Mouse (Mus musculus): ENCODE data around the gene Lpin1. TPM values are rescaled to one million over a fixed set of nuclear protein-coding genes. Genes with fewer than 3 reads are reported as not detected.
A peak's percentile ranks its signal among the peaks of the same experiment; 100 is the strongest.

The Lpin1 gene
- polyA plus RNA-seq, 1 experiment from 2014 or later, result 11.6 TPM

GRCm38 (mm10) chr12:16587767-16588166 is 23.0 kb downstream of the Lpin1 start:
- H3K36me3 ChIP-seq (ENCODE audit: control insufficient read depth, insufficient read depth, low read length), result no peaks in the 10 kb centered on the region
- H3K27me3 ChIP-seq (replicated peaks; ENCODE audit: control insufficient read depth, insufficient read depth, low read length), result no peaks in the 10 kb centered on the region
- ATAC-seq (no peak), DNase-seq (ENCODE audit: low spot score) (no peak)
- peaks cover 29% of the 10 kb centered on the region for H3K4me1 ChIP-seq (ENCODE audit: control insufficient read depth, insufficient read depth, low read length)
- peak overlapping the region; percentile 67 for H3K4me2 ChIP-seq (ENCODE audit: low read length)
- H3K4me3 ChIP-seq (ENCODE audit: low read depth, low read length), result 0 out of 2 replicates have a peak overlapping the region, but pooled peaks have one; percentile 69
- peak overlapping the region; percentile 84; the same call in 1 of the 2 replicates for H3K9ac ChIP-seq (ENCODE audit: low read length)
- WGBS, result 81% methylated on average over 5 of the region's 5 CpGs
- no peak overlapping the region for H3K27ac ChIP-seq (ENCODE audit: low read depth, low read length)
- no peaks in the 10 kb centered on the region for H3K9me3 ChIP-seq (replicated peaks; ENCODE audit: control insufficient read depth, low read length)

- no peaks in the 10 kb centered on the region for H3K27me3 ChIP-seq (replicated peaks; ENCODE audit: control insufficient read depth, insufficient read depth, low read length)
- H3K36me3 ChIP-seq (ENCODE audit: control insufficient read depth, insufficient read depth, low read length), result no peaks in the 10 kb centered on the region
- peaks cover 28% of the 10 kb centered on the region for H3K4me1 ChIP-seq (ENCODE audit: control insufficient read depth, insufficient read depth, low read length)
- no peak overlapping the region for H3K4me3 ChIP-seq (ENCODE audit: low read depth, low read length)
- no peak overlapping the region for H3K9ac ChIP-seq (ENCODE audit: low read length)
- no peak for ATAC-seq
- DNase-seq (ENCODE audit: low spot score), result no peak
- no peaks in the 10 kb centered on the region for H3K9me3 ChIP-seq (replicated peaks; ENCODE audit: control insufficient read depth, low read length)
- peak overlapping the region; percentile 16; the same call in 1 of the 2 replicates for H3K4me2 ChIP-seq (ENCODE audit: low read length)
- 68% methylated on average over 2 of the region's 2 CpGs for WGBS
- no peak overlapping the region for H3K27ac ChIP-seq (ENCODE audit: low read depth, low read length)
Observed at GRCm38 (mm10) chr12:16587111-16587510, 23.7 kb downstream of the Lpin1 start.

GRCm38 (mm10) chr12:16584964-16585363 is 25.8 kb downstream of the Lpin1 start:
- DNase-seq (ENCODE audit: low spot score) (no peak), ATAC-seq (no peak)
- peaks cover 16% of the 10 kb centered on the region for H3K4me1 ChIP-seq (ENCODE audit: control insufficient read depth, insufficient read depth, low read length)
- no peak overlapping the region for H3K9ac ChIP-seq (ENCODE audit: low read length)
- H3K4me3 ChIP-seq (ENCODE audit: low read depth, low read length), result no peak overlapping the region
- WGBS, result 84% methylated on average over 3 of the region's 3 CpGs
- H3K27me3 ChIP-seq (replicated peaks; ENCODE audit: control insufficient read depth, insufficient read depth, low read length), result no peaks in the 10 kb centered on the region
- no peaks in the 10 kb centered on the region for H3K9me3 ChIP-seq (replicated peaks; ENCODE audit: control insufficient read depth, low read length)
- no peak overlapping the region for H3K4me2 ChIP-seq (ENCODE audit: low read length)
- peaks cover 3% of the 10 kb centered on the region; the same call in 1 of the 2 replicates for H3K36me3 ChIP-seq (ENCODE audit: control insufficient read depth, insufficient read depth, low read length)
- no peak overlapping the region for H3K27ac ChIP-seq (ENCODE audit: low read depth, low read length)

- no peak for DNase-seq (ENCODE audit: low spot score)
- H3K9me3 ChIP-seq (replicated peaks; ENCODE audit: control insufficient read depth, low read length), result no peaks in the 10 kb centered on the region
- no peak overlapping the region for H3K4me2 ChIP-seq (ENCODE audit: low read length)
- peaks cover 8% of the 10 kb centered on the region for H3K36me3 ChIP-seq (ENCODE audit: control insufficient read depth, insufficient read depth, low read length)
- H3K4me1 ChIP-seq (ENCODE audit: control insufficient read depth, insufficient read depth, low read length), result peaks cover 16% of the 10 kb centered on the region
- WGBS, result 28% methylated on average over 14 of the region's 14 CpGs
- H3K4me3 ChIP-seq (ENCODE audit: low read depth, low read length), result no peak overlapping the region
- no peak for ATAC-seq
- H3K27me3 ChIP-seq (replicated peaks; ENCODE audit: control insufficient read depth, insufficient read depth, low read length), result no peaks in the 10 kb centered on the region
- H3K9ac ChIP-seq (ENCODE audit: low read length), result no peak overlapping the region
- no peak overlapping the region for H3K27ac ChIP-seq (ENCODE audit: low read depth, low read length)
Observed at GRCm38 (mm10) chr12:16584035-16584682, 26.6 kb downstream of the Lpin1 start.

DNA sequence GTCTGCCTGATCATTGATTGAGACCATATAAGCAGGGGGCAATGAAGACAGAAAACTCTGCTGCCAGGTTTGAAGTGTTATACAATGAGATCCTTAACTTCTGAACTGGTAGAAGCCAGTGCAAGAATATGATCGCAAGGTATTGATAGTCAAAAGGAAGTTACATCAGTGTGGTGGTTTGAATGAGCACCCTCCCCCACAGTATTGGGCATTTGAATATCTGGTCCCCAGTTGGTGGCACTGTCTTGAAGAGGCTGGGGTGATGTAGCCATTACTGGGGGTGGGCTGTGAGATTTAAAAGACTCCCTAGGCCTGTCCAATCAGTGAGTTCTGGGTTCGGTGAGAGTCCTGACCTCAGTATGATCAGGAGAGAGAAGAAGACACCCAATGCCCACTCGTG is 27.5 kb downstream of the Lpin1 start:
- Histone ChIP-seq H3K9me3 (replicated peaks; ENCODE audit: control insufficient read depth, low read length) (no peaks in the 10 kb centered on the region), H3K27ac (ENCODE audit: low read depth, low read length) (no peak overlapping the region), H3K27me3 (replicated peaks; ENCODE audit: control insufficient read depth, insufficient read depth, low read length) (no peaks in the 10 kb centered on the region), H3K9ac (ENCODE audit: low read length) (no peak overlapping the region), H3K36me3 (ENCODE audit: control insufficient read depth, insufficient read depth, low read length) (peaks cover 14% of the 10 kb centered on the region), H3K4me3 (ENCODE audit: low read depth, low read length) (no peak overlapping the region), H3K4me2 (ENCODE audit: low read length) (no peak overlapping the region), H3K4me1 (ENCODE audit: control insufficient read depth, insufficient read depth, low read length) (peaks cover 12% of the 10 kb centered on the region; the same call in 1 of the 2 replicates)
- DNase-seq (ENCODE audit: low spot score), result no peak
- WGBS, result 86% methylated on average over 3 of the region's 3 CpGs
- no peak for ATAC-seq

DNA sequence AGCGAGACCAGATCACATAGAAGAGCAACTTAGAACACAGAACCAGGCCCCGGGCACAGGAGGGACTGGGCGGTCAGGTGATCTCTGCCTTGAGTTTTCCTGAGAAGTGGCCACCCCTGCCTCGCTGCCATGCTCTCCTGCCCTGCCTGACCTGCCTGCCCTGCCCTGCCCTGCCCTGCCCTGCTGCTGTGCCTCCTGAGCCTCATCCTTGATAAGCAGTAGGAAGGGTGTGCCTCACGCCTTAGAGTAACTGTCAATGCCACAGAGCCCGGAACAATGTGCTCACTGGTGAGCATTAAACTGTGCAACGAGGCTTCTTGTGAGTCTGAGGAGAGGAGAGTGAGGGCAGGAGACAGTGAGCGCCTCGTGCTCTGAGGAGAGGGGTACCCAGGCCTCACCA is 30.5 kb downstream of the Lpin1 start:
- Histone ChIP-seq H3K36me3 (ENCODE audit: control insufficient read depth, insufficient read depth, low read length) (peaks cover 30% of the 10 kb centered on the region), H3K4me2 (ENCODE audit: low read length) (no peak overlapping the region), H3K4me3 (ENCODE audit: low read depth, low read length) (no peak overlapping the region), H3K27ac (ENCODE audit: low read depth, low read length) (no peak overlapping the region), H3K4me1 (ENCODE audit: control insufficient read depth, insufficient read depth, low read length) (peaks cover 6% of the 10 kb centered on the region; the same call in 1 of the 2 replicates), H3K9ac (ENCODE audit: low read length) (no peak overlapping the region), H3K9me3 (replicated peaks; ENCODE audit: control insufficient read depth, low read length) (no peaks in the 10 kb centered on the region), H3K27me3 (replicated peaks; ENCODE audit: control insufficient read depth, insufficient read depth, low read length) (no peaks in the 10 kb centered on the region)
- DNase-seq (ENCODE audit: low spot score) (no peak), ATAC-seq (no peak)
- WGBS, result 59% methylated on average over 9 of the region's 9 CpGs

- Histone ChIP-seq H3K9ac (ENCODE audit: low read length) (no peak overlapping the region), H3K27me3 (replicated peaks; ENCODE audit: control insufficient read depth, insufficient read depth, low read length) (no peaks in the 10 kb centered on the region), H3K36me3 (ENCODE audit: control insufficient read depth, insufficient read depth, low read length) (peaks cover 45% of the 10 kb centered on the region), H3K4me1 (ENCODE audit: control insufficient read depth, insufficient read depth, low read length) (peaks cover 6% of the 10 kb centered on the region; the same call in 1 of the 2 replicates), H3K9me3 (replicated peaks; ENCODE audit: control insufficient read depth, low read length) (no peaks in the 10 kb centered on the region), H3K4me3 (ENCODE audit: low read depth, low read length) (no peak overlapping the region), H3K4me2 (ENCODE audit: low read length) (no peak overlapping the region), H3K27ac (ENCODE audit: low read depth, low read length) (no peak overlapping the region)
- ATAC-seq (peak; percentile 78; the same call in 1 of the 2 replicates), DNase-seq (ENCODE audit: low spot score) (peak; percentile 68)
- 60% methylated on average over 9 of the region's 9 CpGs for WGBS
Observed at GRCm38 (mm10) chr12:16577665-16578233, 33.0 kb downstream of the Lpin1 start.

GRCm38 (mm10) chr12:16571278-16571677 is 39.5 kb downstream of the Lpin1 start:
- ATAC-seq (no peak), DNase-seq (ENCODE audit: low spot score) (no peak)
- no peaks in the 10 kb centered on the region for H3K27me3 ChIP-seq (replicated peaks; ENCODE audit: control insufficient read depth, insufficient read depth, low read length)
- H3K4me1 ChIP-seq (ENCODE audit: control insufficient read depth, insufficient read depth, low read length), result no peaks in the 10 kb centered on the region
- peaks cover 45% of the 10 kb centered on the region for H3K36me3 ChIP-seq (ENCODE audit: control insufficient read depth, insufficient read depth, low read length)
- H3K4me3 ChIP-seq (ENCODE audit: low read depth, low read length), result no peak overlapping the region
- no peak overlapping the region for H3K27ac ChIP-seq (ENCODE audit: low read depth, low read length)
- no peaks in the 10 kb centered on the region for H3K9me3 ChIP-seq (replicated peaks; ENCODE audit: control insufficient read depth, low read length)
- no peak overlapping the region for H3K4me2 ChIP-seq (ENCODE audit: low read length)
- 94% methylated on average over 10 of the region's 10 CpGs for WGBS
- no peak overlapping the region for H3K9ac ChIP-seq (ENCODE audit: low read length)

- no peak for ATAC-seq
- no peak overlapping the region for H3K9ac ChIP-seq (ENCODE audit: low read length)
- H3K27me3 ChIP-seq (replicated peaks; ENCODE audit: control insufficient read depth, insufficient read depth, low read length), result no peaks in the 10 kb centered on the region
- DNase-seq (ENCODE audit: low spot score), result no peak
- H3K27ac ChIP-seq (ENCODE audit: low read depth, low read length), result no peak overlapping the region
- H3K36me3 ChIP-seq (ENCODE audit: control insufficient read depth, insufficient read depth, low read length), result peaks cover 45% of the 10 kb centered on the region
- H3K4me3 ChIP-seq (ENCODE audit: low read depth, low read length), result no peak overlapping the region
- H3K4me2 ChIP-seq (ENCODE audit: low read length), result no peak overlapping the region
- H3K9me3 ChIP-seq (replicated peaks; ENCODE audit: control insufficient read depth, low read length), result no peaks in the 10 kb centered on the region
- WGBS, result 90% methylated on average over 10 of the region's 10 CpGs
- H3K4me1 ChIP-seq (ENCODE audit: control insufficient read depth, insufficient read depth, low read length), result no peaks in the 10 kb centered on the region
Observed at GRCm38 (mm10) chr12:16570371-16571060, 40.2 kb downstream of the Lpin1 start.
